Mouse (Mus musculus) cerebellum, adult 8-10 months (tissue): ENCODE measurements around the gene Olfml3.

Source experiments
- DNase-seq: peaks from one replicate; pipeline ENCODE4 v3.0.0; 2022

Olfml3 gene

GRCm38 (mm10) chr3:103737778-103738571 lies at the start of gene Olfml3:
Gene Olfml3 (minus strand): TSS chr3:103738001.
- DNase-seq = peak; percentile 86

- DNase-seq = no peak
These were observed 49.4 kb upstream of the Olfml3 start for GRCm38 (mm10) chr3:103787225-103787624.

GRCm38 (mm10) chr3:103782844-103783609 lies 45.2 kb upstream of the Olfml3 start:
- DNase-seq = no peak

GRCm38 (mm10) chr3:103780777-103781176 lies 43.0 kb upstream of the Olfml3 start:
- DNase-seq = no peak

GRCm38 (mm10) chr3:103780271-103780670 lies 42.5 kb upstream of the Olfml3 start:
- peak; percentile 44 for DNase-seq

GRCm38 (mm10) chr3:103779183-103779582 lies 41.4 kb upstream of the Olfml3 start:
- no peak for DNase-seq

- DNase-seq = no peak
These were observed 40.9 kb upstream of the Olfml3 start for GRCm38 (mm10) chr3:103778660-103779059.

GRCm38 (mm10) chr3:103777940-103778339 lies 40.1 kb upstream of the Olfml3 start:
- DNase-seq = peak; percentile 67

- DNase-seq = no peak
These were observed 36.2 kb upstream of the Olfml3 start for GRCm38 (mm10) chr3:103774009-103774408.

GRCm38 (mm10) chr3:103773508-103773907 lies 35.7 kb upstream of the Olfml3 start:
- DNase-seq = no peak

GRCm38 (mm10) chr3:103772846-103773245 lies 35.0 kb upstream of the Olfml3 start:
- DNase-seq = no peak

- peak; percentile 86 for DNase-seq
These were observed 33.8 kb upstream of the Olfml3 start for GRCm38 (mm10) chr3:103771531-103772130.

GRCm38 (mm10) chr3:103766789-103767188 lies 29.0 kb upstream of the Olfml3 start:
- DNase-seq = no peak

GRCm38 (mm10) chr3:103759261-103759970 lies 21.6 kb upstream of the Olfml3 start:
- no peak for DNase-seq

- DNase-seq = no peak
These were observed 20.7 kb upstream of the Olfml3 start for GRCm38 (mm10) chr3:103758456-103758855.

GRCm38 (mm10) chr3:103756920-103757319 lies 19.1 kb upstream of the Olfml3 start:
- DNase-seq = no peak

- DNase-seq = no peak
These were observed 17.6 kb upstream of the Olfml3 start for GRCm38 (mm10) chr3:103755351-103755750.

- DNase-seq = no peak
These were observed 13.8 kb upstream of the Olfml3 start for GRCm38 (mm10) chr3:103751558-103751957.

GRCm38 (mm10) chr3:103746711-103747110 lies 8.9 kb upstream of the Olfml3 start:
- no peak for DNase-seq

- DNase-seq = no peak
These were observed 7.4 kb upstream of the Olfml3 start for GRCm38 (mm10) chr3:103745001-103745770.

- DNase-seq = no peak
These were observed 5.4 kb upstream of the Olfml3 start for GRCm38 (mm10) chr3:103743208-103743607.

- DNase-seq = no peak
These were observed 2.5 kb upstream of the Olfml3 start for GRCm38 (mm10) chr3:103740342-103740741.
